ENCODE assay signal across 7 mouse cellular contexts in the genomic region with DNA sequence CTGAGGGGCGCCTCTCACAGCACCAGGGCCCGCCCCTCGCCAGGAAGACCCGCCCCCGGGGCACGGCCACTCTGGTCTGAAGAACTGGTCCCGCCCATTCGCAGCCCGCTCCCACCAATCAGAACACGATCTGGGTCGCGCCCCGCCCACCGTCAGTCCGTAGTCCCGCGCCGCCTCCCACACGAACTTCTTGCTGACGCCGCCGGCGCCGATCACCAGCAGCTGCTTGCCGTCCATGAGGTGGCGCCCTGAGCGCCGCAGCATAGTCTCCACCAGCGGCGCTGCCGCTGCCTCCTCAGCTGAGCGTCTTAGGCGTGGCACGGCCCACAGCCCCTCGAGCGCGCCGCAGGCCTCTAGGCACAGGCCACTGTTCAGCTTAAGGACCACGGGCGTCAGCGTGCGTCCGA. TPM values are rescaled to one million over a fixed set of nuclear protein-coding genes. Genes with fewer than 3 reads are reported as not detected.
DNase-seq lines count a peak whose midpoint lies in the region; ATAC-seq lines count a peak whose summit lies in the region.

No protein-coding gene starts in this region.

- intact Hi-C loops in gastrocnemius, postnatal 36 days (cut with DNase I), result loop anchor here (1.0 kb wide), 1 partner anchor 22 kb away; a partner anchor contains a TSS
- intact Hi-C loops in left cerebral cortex, postnatal 25 days (cut with DNase I), result loop anchor here (1.0 to 2.0 kb wide), 2 partner anchors 23 to 59 kb away; a partner anchor contains a TSS

- H3K27ac ChIP-seq in intestine, embryonic 15.5 days, result peak overlapping the region; percentile 85
- peak overlapping the region; percentile 94 for H3K27ac ChIP-seq in midbrain, embryonic 10.5 days (replicated peaks)

- H3K36me3 ChIP-seq in intestine, embryonic 15.5 days, result no peaks in the 10 kb centered on the region
- H3K36me3 ChIP-seq in midbrain, embryonic 10.5 days, result no peaks in the 10 kb centered on the region

- H3K27me3 ChIP-seq in intestine, embryonic 15.5 days (replicated peaks), result no peaks in the 10 kb centered on the region
- peaks cover 18% of the 10 kb centered on the region for H3K27me3 ChIP-seq in midbrain, embryonic 10.5 days (ENCODE audit: low read depth, poor library complexity, severe bottlenecking)

- peak; percentile 97 for ATAC-seq in intestine, embryonic 15.5 days

- peak; percentile 99 for DNase-seq in adrenal gland, adult 18-20 months (ENCODE audit: low spot score in 2 of 2)
- peak; percentile 99 for DNase-seq in embryo, embryonic 11 days
- peak; percentile 99 to 100 for DNase-seq in gastrocnemius, postnatal 36 days
- DNase-seq in left cerebral cortex, postnatal 25 days (ENCODE audit: low spot score in 2 of 2), result peak; percentile 99 to 100
- DNase-seq in midbrain, embryonic 10.5 days (ENCODE audit: low spot score), result peak; percentile 100
- DNase-seq in right cerebral cortex, postnatal 4 days, result peak; percentile 99

- peak overlapping the region; percentile 46 for H3K4me3 ChIP-seq in intestine, embryonic 15.5 days (replicated peaks)
- peak overlapping the region; percentile 60 for H3K4me3 ChIP-seq in midbrain, embryonic 10.5 days

- H3K9me3 ChIP-seq in intestine, embryonic 15.5 days, result no peaks in the 10 kb centered on the region
- no peaks in the 10 kb centered on the region for H3K9me3 ChIP-seq in midbrain, embryonic 10.5 days (replicated peaks)

- H3K4me2 ChIP-seq in intestine, embryonic 15.5 days (replicated peaks), result peak overlapping the region; percentile 91

- H3K4me1 ChIP-seq in intestine, embryonic 15.5 days (replicated peaks), result peaks cover 12% of the 10 kb centered on the region
- H3K4me1 ChIP-seq in midbrain, embryonic 10.5 days, result peaks cover 23% of the 10 kb centered on the region

- under 1% methylated on average over 43 of the region's 43 CpGs for WGBS in intestine, embryonic 15.5 days
- under 1% methylated on average over 43 of the region's 43 CpGs for WGBS in midbrain, embryonic 10.5 days

- peak overlapping the region; percentile 69 for H3K9ac ChIP-seq in intestine, embryonic 15.5 days

RNA-seq across cellular contexts. Expression of a gene that starts 5.9 kb away (rescaled TPM):
- total RNA-seq in adrenal gland, adult 18-20 months (2021), result 1 to 10 TPM; 3.2 to 3.5 TPM
- 10 to 100 TPM; 26.0 to 26.2 TPM for total RNA-seq in gastrocnemius, postnatal 36 days (2021)
- 1.7 and 2.0 TPM in 2 replicates for polyA plus RNA-seq in intestine, embryonic 15.5 days (2015; fragmentation: Nextera tagmentation; extraction: Ambion mirVana)
- 1 to 10 TPM; 6.6 to 8.7 TPM for total RNA-seq in left cerebral cortex, postnatal 25 days (2021)
- polyA plus RNA-seq in midbrain, embryonic 10.5 days (2016; fragmentation: Nextera tagmentation; extraction: Ambion mirVana), result 2.8 and 4.1 TPM in 2 replicates

RNA-seq across cellular contexts. Expression of a gene that starts 6.2 kb away (rescaled TPM):
- total RNA-seq in adrenal gland, adult 18-20 months (2021), result 10 to 100 TPM; 30.2 to 36.3 TPM
- total RNA-seq in gastrocnemius, postnatal 36 days (2021), result 10 to 100 TPM; 25.2 to 26.8 TPM
- polyA plus RNA-seq in intestine, embryonic 15.5 days (2015; fragmentation: Nextera tagmentation; extraction: Ambion mirVana), result 40.7 and 41.9 TPM in 2 replicates
- 10 to 100 TPM; 28.5 to 32.0 TPM for total RNA-seq in left cerebral cortex, postnatal 25 days (2021)
- 58.8 and 71.4 TPM in 2 replicates for polyA plus RNA-seq in midbrain, embryonic 10.5 days (2016; fragmentation: Nextera tagmentation; extraction: Ambion mirVana)

RNA-seq across cellular contexts. Expression of a gene that starts 16.0 kb away (rescaled TPM):
- 1 to 10 TPM; 3.2 to 3.3 TPM for total RNA-seq in adrenal gland, adult 18-20 months (2021)
- total RNA-seq in gastrocnemius, postnatal 36 days (2021), result 1 to 10 TPM in 1 of 2 experiments, under 1 TPM in 1; 0.86 to 1.8 TPM
- 3.9 and 5.4 TPM in 2 replicates for polyA plus RNA-seq in intestine, embryonic 15.5 days (2015; fragmentation: Nextera tagmentation; extraction: Ambion mirVana)
- total RNA-seq in left cerebral cortex, postnatal 25 days (2021), result 1 to 10 TPM; 1.1 to 2.0 TPM
- 0.67 TPM in 1 of 2 replicates, not detected in the other for polyA plus RNA-seq in midbrain, embryonic 10.5 days (2016; fragmentation: Nextera tagmentation; extraction: Ambion mirVana)

RNA-seq across cellular contexts. Expression of a gene that starts 21.0 kb away (rescaled TPM):
- total RNA-seq in adrenal gland, adult 18-20 months (2021), result 100 to 1,000 TPM; 145 to 150 TPM
- total RNA-seq in gastrocnemius, postnatal 36 days (2021), result 10 to 100 TPM; 13.9 to 15.3 TPM
- 207 and 214 TPM in 2 replicates for polyA plus RNA-seq in intestine, embryonic 15.5 days (2015; fragmentation: Nextera tagmentation; extraction: Ambion mirVana)
- 10 to 100 TPM; 75.6 to 82.8 TPM for total RNA-seq in left cerebral cortex, postnatal 25 days (2021)
- polyA plus RNA-seq in midbrain, embryonic 10.5 days (2016; fragmentation: Nextera tagmentation; extraction: Ambion mirVana), result 133 and 138 TPM in 2 replicates

RNA-seq across cellular contexts. Expression of a gene that starts 21.7 kb away (rescaled TPM):
- total RNA-seq in adrenal gland, adult 18-20 months (2021), result 1 to 10 TPM; 1.1 to 1.6 TPM
- total RNA-seq in gastrocnemius, postnatal 36 days (2021), result 1 to 10 TPM; 4.7 to 5.6 TPM
- polyA plus RNA-seq in intestine, embryonic 15.5 days (2015; fragmentation: Nextera tagmentation; extraction: Ambion mirVana), result 3.5 TPM in 2 replicates
- 1 to 10 TPM; 1.3 to 2.0 TPM for total RNA-seq in left cerebral cortex, postnatal 25 days (2021)
- 0.85 and 1.2 TPM in 2 replicates for polyA plus RNA-seq in midbrain, embryonic 10.5 days (2016; fragmentation: Nextera tagmentation; extraction: Ambion mirVana)

Comparison
In these comparisons a context has a peak if more than half of its experiments do, and no peak if none do; other contexts are left out.
1. Peak in every context shown above with its lines: DNase-seq, ATAC-seq, H3K4me3 ChIP-seq and H3K27ac ChIP-seq.